Mouse (Mus musculus): ENCODE measurements at regions not wholly inside any gene's neighbourhood (a gene's known extent, or its start where the extent isn't known, plus 50 kb on each side); places are given as distances from the start of the nearest gene placed in this dataset.

- no peak overlapping the region for H3K27ac ChIP-seq (ENCODE audit: low read length)
- H3K36me3 ChIP-seq (ENCODE audit: insufficient read depth, low read length) = no peaks in the 10 kb centered on the region
- DNase-seq (ENCODE audit: low spot score) = no peak
- TF ChIP-seq EP300 (IDR thresholded peaks at IDR 0.05) (no peak), CTCF (IDR thresholded peaks at IDR 0.05) (no peak)
- H3K9me3 ChIP-seq (ENCODE audit: low read length) = peaks cover 6% of the 10 kb centered on the region
- no peak for ATAC-seq
- no peak overlapping the region for H3K9ac ChIP-seq (replicated peaks; ENCODE audit: low read depth)
- 74% methylated on average over 8 of the region's 8 CpGs for WGBS
- no peaks in the 10 kb centered on the region for H3K4me1 ChIP-seq (ENCODE audit: insufficient read depth, low read depth, low read length)
- H3K4me2 ChIP-seq (replicated peaks; ENCODE audit: low read depth, low read length) = no peak overlapping the region
- H3K27me3 ChIP-seq (replicated peaks; ENCODE audit: insufficient read depth, low read length) = no peaks in the 10 kb centered on the region
- H3K4me3 ChIP-seq (ENCODE audit: low read depth, low read length) = no peak overlapping the region
These were observed 144.1 kb downstream of the Csl start for GRCm38 (mm10) chr10:99615371-99615770.

GRCm38 (mm10) chr10:99615779-99616178 is 143.7 kb downstream of the Csl start:
- peak; percentile 94 for DNase-seq (ENCODE audit: low spot score)
- H3K9me3 ChIP-seq (ENCODE audit: low read length) = peaks cover 6% of the 10 kb centered on the region
- no peak overlapping the region for H3K4me2 ChIP-seq (replicated peaks; ENCODE audit: low read depth, low read length)
- WGBS = 8% methylated on average over 6 of the region's 6 CpGs
- H3K9ac ChIP-seq (replicated peaks; ENCODE audit: low read depth) = no peak overlapping the region
- 0 out of 2 replicates have a peak, but pooled peaks have one; percentile 32 for ATAC-seq
- no peak overlapping the region for H3K27ac ChIP-seq (ENCODE audit: low read length)
- no peaks in the 10 kb centered on the region for H3K4me1 ChIP-seq (ENCODE audit: insufficient read depth, low read depth, low read length)
- no peaks in the 10 kb centered on the region for H3K27me3 ChIP-seq (replicated peaks; ENCODE audit: insufficient read depth, low read length)
- TF ChIP-seq CTCF (IDR thresholded peaks at IDR 0.05) (peak; percentile 100), EP300 (IDR thresholded peaks at IDR 0.05) (no peak)
- no peak overlapping the region for H3K4me3 ChIP-seq (ENCODE audit: low read depth, low read length)
- H3K36me3 ChIP-seq (ENCODE audit: insufficient read depth, low read length) = no peaks in the 10 kb centered on the region

GRCm38 (mm10) chr10:99617623-99618022 is 141.8 kb downstream of the Csl start:
- 84% methylated on average over 3 of the region's 3 CpGs for WGBS
- H3K36me3 ChIP-seq (ENCODE audit: insufficient read depth, low read length) = no peaks in the 10 kb centered on the region
- H3K9ac ChIP-seq (replicated peaks; ENCODE audit: low read depth) = no peak overlapping the region
- peaks cover 6% of the 10 kb centered on the region for H3K9me3 ChIP-seq (ENCODE audit: low read length)
- no peak overlapping the region for H3K27ac ChIP-seq (ENCODE audit: low read length)
- H3K4me3 ChIP-seq (ENCODE audit: low read depth, low read length) = no peak overlapping the region
- DNase-seq (ENCODE audit: low spot score) (no peak), ATAC-seq (no peak)
- H3K4me1 ChIP-seq (ENCODE audit: insufficient read depth, low read depth, low read length) = no peaks in the 10 kb centered on the region
- no peaks in the 10 kb centered on the region for H3K27me3 ChIP-seq (replicated peaks; ENCODE audit: insufficient read depth, low read length)
- no peak overlapping the region for H3K4me2 ChIP-seq (replicated peaks; ENCODE audit: low read depth, low read length)
- TF ChIP-seq EP300 (IDR thresholded peaks at IDR 0.05) = no peak
- TF ChIP-seq CTCF (IDR thresholded peaks at IDR 0.05) = no peak

GRCm38 (mm10) chr10:99619421-99620151 is 139.9 kb downstream of the Csl start:
- Histone ChIP-seq H3K9me3 (ENCODE audit: low read length) (no peaks in the 10 kb centered on the region), H3K4me3 (ENCODE audit: low read depth, low read length) (no peak overlapping the region; the same call in 1 of the 2 replicates), H3K4me2 (replicated peaks; ENCODE audit: low read depth, low read length) (peak overlapping the region; percentile 39; the same call in 1 of the 2 replicates), H3K36me3 (ENCODE audit: insufficient read depth, low read length) (no peaks in the 10 kb centered on the region), H3K27me3 (replicated peaks; ENCODE audit: insufficient read depth, low read length) (no peaks in the 10 kb centered on the region), H3K27ac (ENCODE audit: low read length) (no peak overlapping the region), H3K4me1 (ENCODE audit: insufficient read depth, low read depth, low read length) (no peaks in the 10 kb centered on the region), H3K9ac (replicated peaks; ENCODE audit: low read depth) (no peak overlapping the region)
- peak; percentile 91 for DNase-seq (ENCODE audit: low spot score)
- peak; percentile 84 for ATAC-seq
- WGBS = 42% methylated on average over 18 of the region's 18 CpGs
- TF ChIP-seq EP300 (IDR thresholded peaks at IDR 0.05) (no peak), CTCF (IDR thresholded peaks at IDR 0.05) (peak; percentile 88)

- no peak overlapping the region for H3K4me3 ChIP-seq (ENCODE audit: low read depth, low read length)
- H3K27me3 ChIP-seq (replicated peaks; ENCODE audit: insufficient read depth, low read length) = no peaks in the 10 kb centered on the region
- no peak for TF ChIP-seq CTCF (IDR thresholded peaks at IDR 0.05)
- TF ChIP-seq EP300 (IDR thresholded peaks at IDR 0.05) = no peak
- no peaks in the 10 kb centered on the region for H3K9me3 ChIP-seq (ENCODE audit: low read length)
- no peaks in the 10 kb centered on the region for H3K36me3 ChIP-seq (ENCODE audit: insufficient read depth, low read length)
- no peaks in the 10 kb centered on the region for H3K4me1 ChIP-seq (ENCODE audit: insufficient read depth, low read depth, low read length)
- WGBS = 73% methylated on average over 7 of the region's 7 CpGs
- no peak for ATAC-seq
- no peak for DNase-seq (ENCODE audit: low spot score)
- H3K9ac ChIP-seq (replicated peaks; ENCODE audit: low read depth) = no peak overlapping the region
- no peak overlapping the region for H3K4me2 ChIP-seq (replicated peaks; ENCODE audit: low read depth, low read length)
- H3K27ac ChIP-seq (ENCODE audit: low read length) = no peak overlapping the region
These were observed 139.0 kb downstream of the Csl start for GRCm38 (mm10) chr10:99620489-99620888.

GRCm38 (mm10) chr10:99627355-99627754 is 132.1 kb downstream of the Csl start:
- Histone ChIP-seq H3K27me3 (replicated peaks; ENCODE audit: insufficient read depth, low read length) (no peaks in the 10 kb centered on the region), H3K4me2 (replicated peaks; ENCODE audit: low read depth, low read length) (no peak overlapping the region), H3K9me3 (ENCODE audit: low read length) (no peaks in the 10 kb centered on the region), H3K9ac (replicated peaks; ENCODE audit: low read depth) (no peak overlapping the region), H3K4me3 (ENCODE audit: low read depth, low read length) (no peak overlapping the region), H3K36me3 (ENCODE audit: insufficient read depth, low read length) (no peaks in the 10 kb centered on the region), H3K4me1 (ENCODE audit: insufficient read depth, low read depth, low read length) (no peaks in the 10 kb centered on the region), H3K27ac (ENCODE audit: low read length) (no peak overlapping the region)
- DNase-seq (ENCODE audit: low spot score) (peak; percentile 19), ATAC-seq (peak; percentile 38; the same call in 1 of the 2 replicates)
- TF ChIP-seq EP300 (IDR thresholded peaks at IDR 0.05) = no peak
- TF ChIP-seq CTCF (IDR thresholded peaks at IDR 0.05) = no peak
- 37% methylated on average over 6 of the region's 6 CpGs for whole genome bisulfite sequencing
